Mouse (Mus musculus): ENCODE data around the gene Ifitm2.
A peak's percentile ranks its signal among the peaks of the same experiment; 100 is the strongest.
"Not testable (repeated sequence)": the region's sequence is repeated elsewhere in the genome, so short reads cannot be mapped to it uniquely, and the experiment has no call there.

The Ifitm2 gene

GRCm38 (mm10) chr7:140955758-140956555 is at the start of gene Ifitm2, which contains the start of gene Gm45717:
TSS of gene Ifitm2 (minus strand) at chr7:140955987.
TSS of gene Gm45717 (minus strand) at chr7:140955937.
- peak; percentile 73 for DNase-seq (ENCODE audit: low read depth, low spot score)

DNA sequence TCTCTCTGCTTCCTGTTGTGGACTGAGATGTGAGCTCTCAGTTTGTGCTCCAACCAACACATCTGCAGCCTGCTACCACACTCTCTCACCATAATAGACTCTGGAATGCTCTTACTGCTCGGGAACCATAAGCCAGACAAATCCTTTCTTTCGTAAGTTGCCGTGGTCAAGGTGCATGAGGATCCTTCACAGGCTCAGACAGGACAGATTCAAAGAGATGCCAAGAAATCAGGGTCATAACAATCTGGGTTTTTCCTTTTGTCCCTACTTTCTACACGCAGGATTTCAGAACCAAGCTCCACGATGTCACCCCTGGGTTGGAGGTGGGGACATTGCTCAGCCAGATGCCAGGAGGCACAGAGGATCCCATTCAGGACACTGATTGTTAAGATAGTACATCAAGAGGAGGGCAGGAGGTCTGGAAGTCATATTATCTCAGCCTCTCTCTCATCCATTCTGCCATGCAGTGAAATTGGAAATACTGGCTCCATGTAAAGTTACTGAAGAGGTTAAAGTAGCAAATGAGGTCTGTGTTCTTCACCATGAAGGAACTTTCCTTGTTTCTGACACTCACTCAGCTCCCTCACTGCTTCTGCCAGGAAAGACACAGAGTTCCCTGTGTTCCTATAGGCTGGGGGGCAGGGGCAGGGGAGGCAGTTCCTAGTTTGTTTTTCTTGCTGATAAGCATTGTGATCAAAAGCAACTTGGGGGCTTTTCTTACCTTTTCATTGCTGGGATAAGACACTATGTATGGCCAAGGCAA is 47.6 kb upstream of the Ifitm2 start:
- DNase-seq (ENCODE audit: low read depth, low spot score): no peak

DNA sequence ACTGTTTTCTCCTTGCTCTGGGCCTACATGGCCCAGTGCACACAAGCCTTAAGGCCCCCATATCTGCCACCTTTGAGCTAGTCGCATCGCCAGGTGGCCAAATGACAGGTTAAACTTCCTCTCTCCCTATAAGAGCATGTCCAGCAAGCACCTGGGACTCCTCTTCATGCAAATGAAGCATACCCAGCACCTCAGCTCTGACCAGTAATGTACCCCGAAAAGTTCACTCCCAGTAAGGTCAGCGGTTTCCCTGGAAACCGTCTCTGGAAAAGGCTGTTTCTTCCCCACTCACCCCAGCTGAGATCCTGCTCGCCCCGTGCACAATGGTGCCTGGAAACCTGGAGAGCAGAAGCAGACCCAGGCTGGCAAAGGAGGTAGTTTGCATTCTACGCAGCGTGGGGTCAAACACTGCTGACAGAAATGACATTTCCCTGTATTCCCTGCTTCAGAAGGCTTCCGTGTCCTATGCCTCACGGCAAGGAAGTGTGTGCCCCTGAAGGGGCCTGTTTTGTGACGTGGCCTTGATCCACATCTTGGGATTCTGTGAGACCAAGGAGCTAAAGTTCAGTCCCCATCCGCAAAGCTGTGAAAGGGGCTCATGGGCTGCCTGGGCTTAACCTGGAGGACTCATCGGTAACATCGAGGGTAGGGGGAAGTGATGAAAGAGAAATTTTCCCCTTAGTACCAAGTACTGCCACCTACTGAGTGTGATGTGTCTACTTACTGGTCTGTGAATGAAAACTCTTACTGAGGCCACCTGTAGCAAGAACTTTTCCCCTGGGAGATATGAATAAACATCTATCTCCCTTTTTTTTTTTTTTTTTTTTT is 45.3 kb upstream of the Ifitm2 start:
- DNase-seq (ENCODE audit: low read depth, low spot score): no peak

DNA sequence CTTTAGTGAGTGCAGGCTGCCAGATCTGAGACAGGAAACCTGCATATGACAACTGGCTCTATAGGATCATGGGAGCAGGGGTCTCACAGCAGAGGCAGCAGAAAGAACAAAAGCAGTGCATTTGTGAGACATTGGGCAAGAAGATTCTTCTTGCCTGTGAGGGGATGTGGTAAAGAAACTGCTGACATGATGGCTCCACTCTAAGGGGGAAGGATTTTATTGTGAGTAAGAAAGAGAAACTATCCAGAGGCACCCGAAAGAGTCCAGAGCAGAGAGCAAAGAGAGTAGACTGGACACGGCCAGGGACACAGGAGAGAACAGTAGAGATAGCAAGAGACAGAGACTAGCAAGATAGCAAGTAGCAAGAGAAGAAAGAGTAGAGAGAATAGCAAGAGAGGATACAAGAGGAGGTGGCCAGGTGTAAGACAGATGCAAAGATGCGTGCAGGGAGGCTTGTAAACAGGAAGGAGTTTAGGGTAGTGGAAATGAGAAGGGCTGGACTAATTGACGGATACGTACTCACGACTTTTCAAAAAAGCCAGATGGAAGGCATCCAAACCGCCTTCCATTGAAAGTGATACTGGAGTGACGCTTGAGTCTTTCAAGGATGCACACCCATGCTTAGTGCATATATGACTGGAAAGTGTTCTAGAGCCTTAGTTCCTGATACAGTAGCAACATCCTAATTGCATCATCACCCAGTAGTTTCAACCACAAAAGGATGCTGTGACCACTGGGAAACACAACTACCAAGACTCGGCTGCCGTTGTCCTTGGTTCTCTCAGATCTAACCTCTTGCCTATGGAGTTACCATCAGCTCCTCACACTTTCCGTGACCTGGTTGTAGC is 43.3 kb upstream of the Ifitm2 start:
- DNase-seq (ENCODE audit: low read depth, low spot score): no peak

DNA sequence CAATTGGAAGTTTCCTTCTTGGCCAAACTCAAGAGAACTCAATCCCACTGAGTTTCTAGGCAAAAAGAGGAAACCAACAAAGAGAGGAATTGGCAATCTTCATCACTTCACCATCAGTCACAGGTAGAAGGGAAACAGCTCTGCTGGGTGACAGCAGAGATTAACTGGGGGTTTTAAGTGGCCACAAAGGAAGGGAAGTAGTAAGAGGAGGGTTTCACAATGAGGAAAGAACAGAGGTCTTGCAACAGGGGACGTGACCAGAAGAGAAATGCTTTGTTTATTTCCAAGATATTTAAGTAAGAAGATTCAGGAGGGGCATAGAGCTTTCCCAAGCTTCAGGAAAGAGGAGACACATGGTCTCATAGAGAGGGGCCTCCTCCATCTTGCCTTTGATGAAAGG is 42.0 kb upstream of the Ifitm2 start:
- no peak for DNase-seq (ENCODE audit: low read depth, low spot score)

DNA sequence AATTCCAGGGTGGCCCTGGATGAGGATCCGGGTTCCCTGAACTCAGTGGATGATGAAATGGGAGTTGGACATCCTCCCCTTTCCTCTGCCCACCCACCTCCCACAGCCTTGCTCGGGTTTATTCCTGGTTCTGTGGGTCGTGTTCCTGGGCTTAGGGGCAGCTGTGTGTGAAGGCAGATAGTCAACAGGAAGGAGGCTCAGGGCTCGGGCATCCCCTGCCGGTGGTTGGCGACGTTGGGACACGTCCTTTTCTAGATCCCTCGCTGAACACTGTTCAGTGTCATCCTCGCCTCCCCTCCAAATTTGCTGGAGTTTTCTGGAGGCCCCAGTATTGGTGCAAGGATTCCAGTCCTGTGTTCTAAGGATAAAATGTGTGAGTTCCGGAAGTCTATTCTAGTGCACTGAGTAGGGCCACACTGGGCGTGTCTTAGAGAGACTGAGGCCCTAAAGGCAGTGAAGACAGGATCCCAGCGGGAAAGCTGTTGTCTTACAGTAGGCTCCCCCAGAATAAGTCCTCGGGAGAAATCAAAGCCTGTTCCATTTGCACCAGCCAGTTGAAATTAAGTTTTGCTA is 35.4 kb upstream of the Ifitm2 start:
- DNase-seq (ENCODE audit: low read depth, low spot score): no peak

DNA sequence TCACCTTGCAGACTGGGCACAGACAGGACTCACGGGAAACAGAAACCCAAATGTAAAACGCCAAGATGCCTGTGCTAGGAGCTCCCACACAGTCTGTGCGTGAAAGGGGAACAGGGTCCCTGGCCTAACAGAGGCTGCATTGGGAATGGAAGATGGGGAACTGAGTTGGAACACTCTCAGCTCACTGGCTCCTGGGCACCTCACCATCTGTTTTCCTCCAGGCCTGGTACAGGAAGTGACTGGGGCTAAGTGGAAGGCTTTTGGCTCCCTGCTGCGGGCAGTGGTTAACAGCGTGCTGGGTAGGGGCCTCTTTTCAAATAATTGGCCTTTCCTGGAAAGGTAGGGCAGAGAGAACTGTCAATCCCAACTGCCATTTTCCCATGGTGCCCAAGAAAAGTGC is 34.8 kb upstream of the Ifitm2 start:
- no peak for DNase-seq (ENCODE audit: low read depth, low spot score)

DNA sequence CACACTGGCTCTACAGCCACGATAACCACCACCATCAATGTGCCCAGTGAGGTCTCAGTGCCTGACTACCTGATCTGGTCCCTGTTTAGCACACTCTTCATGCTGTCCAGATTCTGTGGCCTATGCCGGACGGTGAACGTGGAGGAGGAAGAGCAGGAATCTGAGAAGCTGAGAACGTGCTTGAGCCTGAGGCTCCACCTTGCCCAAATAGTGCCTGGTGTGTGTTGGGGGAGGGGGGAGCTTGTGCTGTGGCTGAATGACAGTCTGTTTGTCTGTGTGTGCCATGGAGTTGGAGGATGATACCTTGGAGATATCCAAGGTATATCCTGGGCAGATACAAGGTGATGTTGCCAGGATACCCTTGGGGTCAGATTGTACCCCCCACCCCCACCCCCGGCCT is 34.4 kb upstream of the Ifitm2 start:
- no peak for DNase-seq (ENCODE audit: low read depth, low spot score)

DNA sequence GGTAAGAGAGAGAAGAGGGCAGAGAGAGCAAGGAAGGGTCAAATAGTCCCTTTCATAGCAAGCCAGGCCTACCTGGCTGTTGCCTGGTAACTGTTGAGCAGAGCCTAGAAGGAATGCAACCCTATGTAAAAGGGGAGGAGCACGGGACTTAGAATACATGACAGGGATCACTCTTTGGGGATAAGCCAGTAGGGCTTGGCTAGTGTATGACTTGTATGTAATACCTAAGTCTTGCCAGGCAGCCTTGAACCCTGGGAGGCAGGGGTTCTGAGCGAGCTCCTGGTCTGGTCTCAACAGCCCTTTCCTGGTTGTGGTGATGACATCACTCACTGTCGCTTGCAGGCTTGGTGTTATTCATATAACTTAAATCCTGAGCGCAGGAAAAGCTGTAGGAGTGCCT is 33.2 kb upstream of the Ifitm2 start:
- DNase-seq (ENCODE audit: low read depth, low spot score): no peak

DNA sequence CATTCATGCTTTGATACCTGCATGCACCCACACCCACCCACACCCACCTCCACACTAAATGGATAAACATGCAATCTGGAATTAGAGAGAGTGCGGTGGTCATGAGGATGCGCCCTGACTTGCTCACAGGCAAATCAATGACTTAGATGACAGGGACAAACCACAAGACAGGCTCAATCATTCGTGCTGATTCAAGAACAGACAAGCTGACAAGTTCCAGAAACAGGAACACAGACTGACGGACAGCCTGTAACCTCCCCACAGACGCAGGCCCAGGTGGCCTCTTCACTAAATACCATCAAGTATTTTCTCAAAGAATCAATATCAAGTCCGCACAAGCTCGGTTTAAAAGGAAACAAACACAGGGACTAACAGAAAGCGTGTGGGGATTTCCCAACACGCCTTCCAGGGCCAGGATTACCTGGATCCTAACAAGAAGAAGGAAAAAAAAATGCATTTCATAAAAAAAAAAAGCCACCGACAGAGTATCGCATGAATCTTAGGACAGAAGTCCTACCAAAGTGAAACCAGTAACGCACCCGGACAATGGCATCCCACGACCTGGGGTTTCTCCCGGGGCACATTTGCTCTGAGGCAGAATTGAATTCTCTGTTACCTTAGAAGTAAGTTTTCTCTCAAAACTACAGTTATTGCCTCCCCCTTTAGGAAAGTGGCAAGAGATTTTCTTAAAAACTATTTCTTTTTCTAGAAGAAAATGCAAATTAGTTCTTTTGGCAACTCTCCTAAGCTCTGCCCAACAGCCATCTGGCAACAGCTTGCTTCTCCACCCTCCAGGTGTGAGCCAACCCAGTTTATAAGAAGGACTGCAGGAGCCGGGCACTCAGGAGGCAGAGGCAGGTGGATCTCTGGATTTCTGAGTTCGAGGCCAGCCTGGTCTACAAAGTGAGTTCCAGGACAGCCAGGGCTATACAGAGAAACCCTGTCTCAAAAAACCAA is 31.7 kb upstream of the Ifitm2 start:
- no peak for DNase-seq (ENCODE audit: low read depth, low spot score)

DNA sequence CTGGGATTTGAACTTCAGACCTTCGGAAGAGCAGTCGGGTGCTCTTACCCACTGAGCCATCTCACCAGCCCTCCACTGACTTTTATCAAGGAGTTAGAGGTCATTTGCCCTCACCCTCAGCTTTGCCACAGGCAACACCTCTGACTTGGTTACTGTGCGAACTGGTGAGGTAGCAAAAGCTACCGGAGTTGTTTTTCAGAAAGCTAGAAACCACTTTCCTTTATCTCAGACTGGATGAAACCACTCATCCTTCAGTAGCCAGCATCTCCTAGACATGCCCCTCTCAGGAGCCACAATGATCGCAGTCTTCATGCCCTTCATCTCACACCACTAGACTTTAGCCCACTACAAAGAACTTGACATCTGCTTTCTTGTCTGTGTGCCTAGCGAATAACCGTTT is 27.2 kb upstream of the Ifitm2 start:
- DNase-seq (ENCODE audit: low read depth, low spot score): no peak

DNA sequence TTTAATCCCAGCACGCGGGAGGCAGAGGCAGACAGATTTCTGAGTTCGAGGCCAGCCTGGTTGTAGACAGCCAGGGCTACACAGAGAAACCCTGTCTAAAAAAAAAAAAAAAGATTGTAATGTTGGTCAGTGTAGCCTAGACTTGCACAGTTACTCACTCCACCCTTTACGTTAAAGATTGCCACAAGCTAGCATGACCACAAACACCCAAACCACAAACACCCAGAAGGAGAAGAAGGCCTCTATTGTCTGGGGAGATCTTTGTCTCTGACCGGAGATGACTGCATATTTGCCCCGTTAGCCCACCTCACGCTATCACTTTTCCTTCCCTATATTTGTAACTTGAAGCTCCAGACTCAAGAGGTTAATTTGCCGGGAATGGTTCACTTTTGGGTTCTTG is 25.9 kb upstream of the Ifitm2 start:
- no peak for DNase-seq (ENCODE audit: low read depth, low spot score)

- DNase-seq (ENCODE audit: low read depth, low spot score): not testable (repeated sequence)
These were observed 20.9 kb upstream of the Ifitm2 start for GRCm38 (mm10) chr7:140976720-140977119.

- DNase-seq (ENCODE audit: low read depth, low spot score): no peak
These were observed 19.7 kb upstream of the Ifitm2 start for GRCm38 (mm10) chr7:140975465-140975864.

DNA sequence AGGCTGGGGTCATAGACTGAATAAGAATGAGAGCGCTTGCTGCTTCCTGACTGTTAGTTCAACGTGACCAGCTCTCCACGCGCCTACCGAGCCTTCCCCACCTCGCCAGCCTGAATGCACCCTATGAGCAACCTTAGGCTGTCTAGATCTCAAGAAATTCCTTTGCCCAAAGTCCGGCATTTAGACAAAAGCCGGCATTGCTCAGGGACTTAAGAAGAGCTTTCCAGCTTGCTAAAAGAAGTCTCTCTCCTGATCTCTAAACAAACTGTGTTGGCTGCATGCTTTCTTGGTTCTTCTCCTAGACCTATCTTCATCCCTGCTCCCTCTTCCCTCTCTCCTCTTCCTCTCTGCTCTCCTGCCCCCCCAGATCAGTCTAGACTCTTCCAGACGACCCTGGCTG is 19.2 kb upstream of the Ifitm2 start:
- no peak for DNase-seq (ENCODE audit: low read depth, low spot score)

GRCm38 (mm10) chr7:140973396-140974165 is 17.8 kb upstream of the Ifitm2 start:
- no peak for DNase-seq (ENCODE audit: low read depth, low spot score)

DNA sequence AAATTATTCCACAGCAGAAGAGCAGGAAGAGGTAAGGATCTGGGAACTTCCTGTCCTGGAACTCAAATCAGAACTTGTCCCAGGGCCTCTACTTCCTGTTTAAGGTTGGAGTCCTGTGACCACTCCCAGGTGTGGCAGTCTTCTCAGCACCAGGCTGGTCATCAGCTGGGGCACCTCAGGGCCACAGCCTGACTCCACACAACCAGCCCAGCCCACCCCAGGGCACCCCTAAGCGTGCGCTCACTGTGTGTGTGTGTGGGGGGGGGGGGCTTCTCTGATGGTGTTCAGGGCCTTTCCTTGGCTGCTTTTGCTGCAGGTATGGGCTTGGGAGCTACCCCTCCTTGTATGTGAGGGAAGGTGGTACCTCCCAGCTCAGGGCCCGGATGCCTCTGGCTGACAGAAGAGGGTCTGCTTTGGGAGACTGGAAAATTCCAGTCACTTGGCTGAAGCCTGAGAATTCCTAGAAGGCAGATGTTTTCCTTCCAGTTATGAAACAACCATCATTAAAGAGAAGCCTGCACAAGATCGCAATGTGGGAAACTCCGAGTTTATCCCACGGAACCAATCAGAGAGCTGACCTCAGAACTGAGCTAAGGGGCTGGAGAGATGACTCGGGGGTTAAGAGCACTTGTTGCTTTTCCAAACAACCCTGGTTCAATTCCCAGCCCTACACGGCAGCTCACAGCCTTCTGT is 15.8 kb upstream of the Ifitm2 start:
- DNase-seq (ENCODE audit: low read depth, low spot score): no peak

GRCm38 (mm10) chr7:140970931-140971330 is 15.1 kb upstream of the Ifitm2 start:
- no peak for DNase-seq (ENCODE audit: low read depth, low spot score)
